Mouse (Mus musculus) regulatory T cell (primary cell): ENCODE data around the gene Slc29a4.

Source experiments
- in situ Hi-C: fragments of 300-600 bp; cut with MboI, MseI; formaldehyde crosslinking; loops from one replicate; pipeline ENCODE4 v1.15.1; 2025; ENCODE audit warnings: high pct_unique_total_duplicates

Slc29a4 gene

DNA sequence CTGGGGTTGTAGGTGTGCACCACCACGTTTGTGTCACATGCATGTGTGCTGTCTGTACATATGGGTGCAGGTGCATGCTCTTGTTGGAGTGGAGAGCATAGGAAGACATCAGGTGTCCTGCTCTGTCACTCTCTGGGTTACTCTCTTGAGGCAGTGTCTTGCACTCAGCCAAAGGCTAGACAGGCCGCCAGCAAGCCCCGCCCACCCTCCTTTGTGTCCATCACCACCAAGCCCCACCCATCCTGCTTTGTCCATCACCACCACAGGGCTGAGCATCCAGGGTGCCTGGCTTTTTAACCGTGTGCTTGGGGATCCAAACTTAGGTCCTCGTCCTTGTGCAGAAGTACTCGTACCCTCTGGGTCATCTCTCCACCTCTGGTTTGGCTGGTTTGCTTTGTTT lies 3.9 kb downstream of the Slc29a4 start:
- in situ Hi-C loops, result no loop called here

DNA sequence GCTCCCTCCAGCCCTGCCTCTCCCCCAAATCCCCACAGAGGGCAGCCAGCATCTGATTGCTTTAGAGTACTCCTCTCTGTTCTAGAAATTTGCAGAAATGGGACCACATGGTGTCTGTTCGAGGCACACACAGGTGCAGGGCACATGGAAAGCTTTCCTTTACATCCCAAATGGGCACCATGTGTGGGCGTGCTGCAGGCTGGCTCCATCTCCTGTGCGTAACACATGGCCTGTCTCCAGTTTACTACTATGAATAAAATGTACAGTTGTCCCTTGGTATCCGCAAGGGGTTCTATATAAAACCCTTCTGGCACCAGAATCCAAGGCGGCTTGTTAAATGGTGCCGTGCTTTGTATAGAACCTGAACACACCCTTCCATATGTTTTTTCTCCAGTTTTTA lies 4.6 kb downstream of the Slc29a4 start:
- in situ Hi-C loops, result no loop called here

DNA sequence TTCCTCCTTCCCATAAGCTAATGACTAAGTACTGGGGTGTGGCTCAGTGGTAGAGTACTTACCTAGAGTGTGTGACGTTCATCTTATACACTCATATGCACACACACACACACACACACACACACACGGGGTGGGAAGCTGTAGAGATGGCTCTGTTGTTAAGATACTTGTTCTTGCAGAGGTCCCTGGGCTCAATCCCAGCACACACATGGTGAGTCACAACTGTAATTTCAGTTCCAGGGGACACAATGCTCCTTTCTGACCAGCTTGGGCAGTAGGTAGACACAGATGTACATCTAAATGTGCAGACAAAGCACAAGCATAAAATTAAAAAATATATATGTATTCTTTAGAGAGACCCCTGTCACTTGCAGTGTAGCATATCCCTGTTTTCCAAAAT lies 5.4 kb downstream of the Slc29a4 start:
- in situ Hi-C loops, result no loop called here

DNA sequence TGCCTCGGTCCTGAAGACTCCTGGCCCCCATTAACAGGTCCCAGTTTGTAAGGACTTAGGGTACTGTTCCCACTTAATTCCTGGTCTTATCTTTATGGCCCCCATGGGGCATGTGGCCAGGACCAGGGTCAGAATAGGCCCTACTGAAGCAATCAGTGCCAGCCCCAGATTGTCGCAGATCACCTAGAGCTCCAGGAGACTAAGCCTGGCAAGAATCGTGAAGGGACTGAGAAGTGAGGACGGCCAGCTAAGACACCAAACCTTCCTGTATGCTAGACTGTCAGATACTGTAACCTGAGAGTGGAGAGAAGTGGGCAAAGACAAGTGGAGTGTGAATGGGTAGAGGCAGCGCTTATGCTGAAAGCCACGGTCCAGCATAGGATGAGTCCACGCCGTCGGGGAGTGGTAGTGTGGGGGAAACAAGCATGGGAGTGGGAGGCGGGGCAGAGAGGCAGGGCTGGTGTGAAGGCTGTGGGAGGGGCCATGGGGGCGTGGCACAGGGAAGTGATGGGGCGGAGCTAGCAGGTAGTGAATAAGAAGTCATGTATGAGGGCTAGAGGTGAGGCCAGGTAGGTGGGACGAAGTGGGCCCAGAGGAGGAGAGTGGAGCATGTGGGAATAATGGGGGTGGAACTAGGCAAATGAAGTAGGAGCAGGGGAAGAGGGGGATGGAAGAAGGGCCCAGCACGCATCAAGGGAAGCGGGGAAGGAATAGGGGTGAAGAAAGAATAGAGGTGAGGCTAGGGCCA lies 8.7 kb downstream of the Slc29a4 start:
- in situ Hi-C loops, result no loop called here

DNA sequence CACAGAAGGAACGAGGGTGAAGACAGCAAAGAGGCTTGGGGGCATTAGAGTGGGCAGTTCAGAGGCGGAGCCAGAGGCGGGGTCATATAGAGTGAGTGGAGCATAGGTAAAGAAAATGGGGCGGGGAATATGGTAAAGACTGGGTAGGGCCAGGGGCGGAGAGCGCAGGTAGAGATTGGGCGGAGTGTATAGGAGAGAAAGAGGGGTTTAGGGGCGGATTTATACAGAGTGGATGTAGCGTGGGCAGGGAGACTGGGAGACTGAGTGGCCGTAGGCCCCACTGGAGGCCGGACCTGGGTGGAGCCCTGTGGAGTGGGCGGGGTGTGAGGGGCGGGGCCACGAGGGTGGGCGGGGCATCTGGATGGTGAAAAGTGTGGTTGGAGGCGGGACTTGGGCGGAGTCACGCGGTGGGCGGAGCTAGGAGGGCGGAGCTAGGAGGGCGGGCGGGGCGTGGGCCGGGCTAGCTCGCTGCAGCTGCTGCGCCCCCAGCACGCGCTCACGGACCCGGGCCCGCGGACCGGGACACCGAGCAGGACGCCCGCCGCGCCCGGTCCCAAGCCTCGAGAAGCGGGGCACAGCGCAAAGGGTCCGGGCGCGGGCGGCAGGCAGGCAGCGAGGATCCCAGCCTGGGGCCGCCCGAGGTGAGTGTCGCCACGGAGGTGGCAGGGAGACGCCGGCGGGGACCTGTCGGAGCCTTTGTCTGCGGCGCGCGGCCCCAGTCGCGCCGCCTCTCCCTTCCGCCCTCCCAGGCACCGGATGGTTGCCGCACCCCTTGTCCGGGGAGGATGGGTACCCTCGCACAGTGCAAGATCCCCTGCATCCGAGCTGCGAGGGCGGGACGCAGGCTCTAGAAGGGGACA lies 9.6 kb downstream of the Slc29a4 start:
- in situ Hi-C loops, result no loop called here

DNA sequence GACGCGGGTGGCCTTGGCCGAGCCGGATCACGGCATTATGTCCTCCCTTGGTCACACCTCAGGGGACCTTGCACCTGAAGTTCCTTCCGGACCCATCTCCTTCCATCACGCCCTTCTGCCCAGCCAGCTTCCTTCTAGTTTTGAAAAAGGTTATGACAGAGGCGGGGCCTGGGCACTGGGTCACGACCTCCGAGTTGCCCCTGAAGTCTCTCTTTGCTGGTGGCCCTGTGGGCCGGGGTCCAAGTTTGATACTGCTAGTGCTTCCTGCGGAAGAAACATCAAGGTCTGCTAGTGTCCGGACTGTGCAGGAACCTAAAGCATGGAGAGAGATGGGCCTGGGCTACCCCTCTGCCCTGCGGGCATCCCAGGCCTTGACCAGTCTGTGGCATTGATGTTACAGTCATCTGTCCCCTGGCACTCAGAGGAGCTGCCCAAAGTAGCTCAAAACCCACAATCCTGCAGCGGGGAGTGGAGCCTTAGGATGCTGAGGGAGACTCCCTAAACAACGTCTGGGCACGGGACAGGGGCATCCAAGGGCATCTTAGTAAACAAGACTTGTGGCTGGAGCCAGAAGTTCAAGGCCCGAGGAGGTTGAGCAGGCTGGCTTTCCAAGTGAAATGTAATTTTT lies 10.3 kb downstream of the Slc29a4 start:
- in situ Hi-C loops, result no loop called here

DNA sequence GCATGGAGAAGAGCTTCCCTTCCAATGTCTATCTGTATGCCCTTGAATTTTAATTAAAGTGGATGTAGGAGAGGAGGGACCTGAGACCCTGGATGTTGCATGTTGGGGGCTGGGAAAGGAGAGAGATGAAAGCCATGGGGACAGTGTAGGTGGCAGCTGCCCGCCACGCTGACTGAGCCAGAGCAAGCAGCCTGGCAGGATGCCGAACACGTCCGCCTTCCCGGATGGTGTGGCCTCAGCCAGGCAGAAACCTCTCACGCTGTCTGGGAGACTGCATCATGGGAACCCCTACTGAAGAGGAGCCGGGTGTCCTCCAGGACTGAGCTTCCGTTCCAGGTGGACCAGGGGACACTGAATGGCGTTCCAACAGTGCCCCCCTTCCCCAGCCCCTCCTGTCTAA lies 11.3 kb downstream of the Slc29a4 start:
- in situ Hi-C loops, result no loop called here

DNA sequence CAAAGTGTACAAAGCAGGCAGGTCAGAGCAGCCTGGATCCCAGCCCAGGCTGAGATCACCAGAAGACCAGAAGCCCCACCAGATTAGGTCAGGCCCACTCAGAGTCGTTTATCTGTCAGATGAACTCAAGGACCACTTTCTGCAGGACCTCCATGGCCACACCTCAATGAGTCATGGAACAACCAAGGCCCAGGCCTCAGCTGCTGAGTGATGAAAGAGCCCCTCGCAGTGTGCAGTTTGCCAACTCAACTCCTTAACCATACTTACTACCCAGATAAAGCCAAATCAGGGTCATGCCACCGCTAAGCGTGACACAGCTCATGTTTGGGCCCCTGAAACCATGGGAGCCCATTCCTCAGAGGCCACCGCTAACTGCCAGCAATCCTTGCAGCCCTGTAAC lies 15.4 kb downstream of the Slc29a4 start:
- in situ Hi-C loops, result no loop called here

DNA sequence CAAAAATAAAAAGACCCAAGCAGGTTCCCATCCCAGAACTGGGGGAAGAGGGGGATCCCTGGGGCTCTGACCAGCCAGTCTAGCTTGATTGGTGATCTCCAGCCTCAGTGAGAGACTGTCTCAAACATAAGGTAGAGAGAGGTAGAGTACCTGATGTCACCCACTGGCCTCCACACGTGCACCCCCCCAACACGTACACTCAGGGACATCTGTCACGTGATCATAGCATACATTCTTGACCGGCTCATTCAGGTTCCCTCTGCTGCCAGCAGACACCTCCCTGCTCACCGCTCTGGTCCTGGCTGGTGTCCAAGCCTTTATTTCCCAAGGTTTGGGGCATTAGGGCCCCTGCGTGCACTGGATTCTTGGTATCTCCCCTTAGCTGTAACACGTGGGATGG lies 17.1 kb downstream of the Slc29a4 start:
- in situ Hi-C loops, result no loop called here

DNA sequence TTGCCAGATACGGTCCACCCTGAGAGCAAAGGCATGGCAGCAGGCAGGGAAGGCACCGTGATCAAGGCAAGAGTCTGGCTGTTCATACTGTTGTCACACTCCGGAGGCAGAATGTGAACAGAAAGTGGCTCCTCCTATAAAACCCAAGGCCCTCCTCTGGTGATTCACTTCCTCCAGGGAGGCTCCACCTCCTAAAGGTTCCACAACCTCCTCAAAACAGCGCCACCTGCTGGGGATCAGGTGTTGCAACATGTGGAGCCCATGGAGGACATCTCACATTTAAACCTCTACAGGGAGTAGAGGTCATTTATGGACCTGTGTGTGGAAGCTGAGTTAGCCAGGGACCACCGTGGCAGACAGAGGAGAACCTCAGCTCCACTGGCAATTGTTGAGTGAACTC lies 20.1 kb downstream of the Slc29a4 start:
- in situ Hi-C loops, result no loop called here

DNA sequence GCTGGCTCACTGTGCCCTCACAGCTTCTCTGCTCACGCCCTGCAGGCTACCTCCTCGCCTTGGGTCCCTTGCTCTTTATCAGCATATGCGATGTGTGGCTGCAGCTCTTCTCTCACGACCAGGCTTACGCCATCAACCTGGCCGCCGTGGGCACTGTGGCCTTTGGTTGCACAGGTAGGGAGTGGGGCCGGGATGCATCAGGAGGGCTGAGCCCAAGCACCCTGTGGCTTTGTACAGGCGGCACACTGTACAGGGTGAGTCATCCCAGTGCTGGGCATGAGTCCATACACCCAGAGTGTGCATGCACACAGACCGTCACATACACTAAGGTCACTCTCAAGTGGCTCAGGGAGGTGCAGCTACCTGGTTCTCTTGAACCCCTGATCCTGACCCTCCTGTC lies 21.7 kb downstream of the Slc29a4 start:
- in situ Hi-C loops, result no loop called here

DNA sequence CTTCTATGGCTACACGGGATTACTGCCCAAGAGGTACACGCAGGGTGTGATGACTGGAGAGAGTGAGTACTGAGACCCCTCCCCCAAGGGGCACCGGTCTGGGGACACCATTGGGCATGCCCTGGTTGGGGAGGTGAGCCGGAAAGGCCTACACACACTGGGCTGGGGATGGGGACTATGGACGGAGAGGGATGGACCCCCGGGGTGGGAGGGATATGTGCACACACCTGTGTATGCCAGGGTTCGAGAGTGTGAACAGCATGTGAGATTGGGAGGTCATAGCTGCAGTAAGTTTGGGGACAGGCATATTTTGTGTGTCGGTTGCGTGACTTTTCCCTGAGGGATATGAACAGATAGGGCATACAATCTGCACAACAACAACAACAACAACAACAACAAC lies 22.7 kb downstream of the Slc29a4 start:
- in situ Hi-C loops, result no loop called here

DNA sequence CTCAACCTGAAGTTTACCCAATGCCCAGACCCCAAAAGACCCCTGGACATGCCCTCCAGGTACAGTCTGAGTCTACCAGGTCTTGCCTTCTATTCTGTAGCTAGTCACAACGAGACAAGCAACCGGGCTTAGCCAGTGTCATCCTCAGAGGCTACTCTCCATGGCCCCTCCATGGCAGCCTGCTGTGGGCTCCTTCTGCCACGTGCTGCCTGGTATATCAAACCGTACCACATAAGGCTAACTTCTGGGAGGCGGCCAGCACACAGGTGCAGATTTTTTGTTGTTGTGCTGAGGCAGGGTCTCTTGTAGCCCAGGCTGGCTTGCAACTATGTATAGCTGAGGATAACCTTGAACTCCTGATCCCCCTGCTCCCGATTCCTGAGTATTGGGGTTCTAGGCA lies 23.7 kb downstream of the Slc29a4 start:
- in situ Hi-C loops, result no loop called here

DNA sequence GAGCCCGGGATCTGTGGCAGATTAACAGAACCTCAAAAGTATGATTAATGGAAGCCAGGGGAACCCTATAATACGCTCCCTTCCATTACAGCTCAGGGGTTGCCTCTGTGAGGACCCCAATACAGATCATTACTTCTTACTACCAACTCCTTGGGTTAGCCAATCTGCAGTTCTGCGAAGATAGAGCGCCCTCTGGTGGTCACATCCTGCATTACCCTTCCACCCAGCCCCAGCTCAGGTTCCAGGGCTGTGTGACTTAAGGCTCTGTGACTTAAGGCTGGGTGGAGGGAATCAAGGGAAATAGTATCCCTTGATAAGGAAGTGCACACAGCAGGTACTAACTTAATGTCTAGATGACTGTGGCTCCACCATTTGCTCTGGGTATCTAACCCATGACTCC lies 25.7 kb downstream of the Slc29a4 start:
- in situ Hi-C loops, result no loop called here

DNA sequence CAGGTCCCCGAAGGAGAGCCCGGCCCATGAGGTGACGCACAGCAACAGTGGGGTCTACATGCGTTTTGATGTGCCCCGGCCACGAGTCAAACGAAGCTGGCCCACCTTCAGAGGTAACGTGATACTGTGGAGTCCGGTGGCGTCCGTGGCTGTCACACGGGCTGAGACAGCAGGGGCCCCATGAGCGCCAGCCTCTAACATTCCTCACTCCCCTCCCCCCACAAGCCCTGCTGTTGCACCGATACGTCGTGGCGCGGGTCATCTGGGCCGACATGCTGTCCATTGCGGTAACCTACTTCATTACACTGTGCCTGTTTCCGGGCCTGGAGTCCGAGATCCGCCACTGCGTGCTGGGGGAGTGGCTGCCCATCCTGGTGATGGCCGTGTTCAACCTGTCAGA lies 26.2 kb downstream of the Slc29a4 start:
- in situ Hi-C loops, result no loop called here

DNA sequence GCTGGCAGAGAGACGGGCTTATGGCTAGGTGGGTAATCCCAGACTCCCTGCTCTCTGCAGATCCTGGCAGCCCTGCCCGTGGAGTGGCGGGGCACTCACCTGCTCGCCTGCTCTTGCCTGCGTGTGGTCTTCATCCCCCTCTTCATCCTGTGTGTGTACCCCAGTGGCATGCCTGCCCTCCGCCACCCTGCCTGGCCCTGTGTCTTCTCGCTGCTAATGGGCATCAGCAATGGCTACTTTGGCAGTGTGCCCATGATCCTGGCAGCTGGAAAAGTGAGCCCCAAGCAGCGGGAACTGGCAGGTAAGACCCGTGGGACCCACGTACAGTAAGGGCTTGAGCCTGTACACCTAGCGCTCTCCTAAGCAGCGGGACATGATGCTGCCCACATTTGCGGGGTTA lies 27.6 kb downstream of the Slc29a4 start:
- in situ Hi-C loops, result no loop called here

DNA sequence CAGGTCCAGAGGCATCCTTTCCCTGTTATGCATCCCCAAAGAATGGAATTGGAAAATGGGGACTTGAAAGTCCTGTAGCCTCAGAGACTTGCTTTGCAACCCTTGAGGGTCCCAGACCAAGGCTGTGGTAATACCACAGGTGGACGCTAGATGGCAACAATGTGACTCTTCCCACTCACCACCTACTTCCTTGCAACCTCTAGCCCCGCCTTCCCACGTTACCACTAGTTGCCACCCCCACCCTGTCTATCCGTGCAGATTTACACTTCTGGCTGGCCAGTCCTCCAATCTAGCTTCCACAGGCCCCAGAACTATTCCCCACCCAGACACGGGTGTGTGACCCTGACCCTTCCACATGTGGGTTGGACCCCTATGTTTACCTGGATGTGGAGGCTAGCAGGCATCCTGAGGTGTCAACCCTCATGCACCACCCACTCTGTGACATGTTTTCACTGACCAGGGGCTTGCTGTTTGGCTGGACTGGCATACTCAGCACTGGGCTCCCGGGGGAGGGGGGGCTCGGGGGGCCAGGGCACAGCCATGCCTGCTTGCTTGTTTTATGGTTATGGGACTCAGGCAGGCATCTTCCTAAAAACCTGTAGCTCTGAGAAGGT lies 31.3 kb downstream of the Slc29a4 start:
- in situ Hi-C loops, result no loop called here

DNA sequence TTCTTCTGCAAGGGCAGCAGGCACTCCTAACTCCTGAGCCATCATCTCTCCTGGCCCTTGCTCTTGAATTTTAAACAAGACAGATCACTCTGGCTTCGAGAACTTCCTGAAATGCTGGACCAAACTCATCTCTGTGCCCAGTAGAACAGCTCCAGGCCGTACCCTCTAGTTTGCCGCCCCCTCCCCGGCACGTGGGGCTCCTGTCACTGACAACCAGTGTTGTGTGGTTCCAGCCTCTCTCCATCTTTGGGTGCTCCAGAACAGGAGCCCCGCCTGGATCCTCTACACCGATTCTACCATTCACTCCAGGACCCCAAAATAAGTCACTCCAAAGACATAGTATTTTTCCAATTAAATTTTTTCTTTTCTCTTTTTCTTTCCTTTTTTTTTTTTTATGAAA lies 32.0 kb downstream of the Slc29a4 start:
- in situ Hi-C loops, result no loop called here

DNA sequence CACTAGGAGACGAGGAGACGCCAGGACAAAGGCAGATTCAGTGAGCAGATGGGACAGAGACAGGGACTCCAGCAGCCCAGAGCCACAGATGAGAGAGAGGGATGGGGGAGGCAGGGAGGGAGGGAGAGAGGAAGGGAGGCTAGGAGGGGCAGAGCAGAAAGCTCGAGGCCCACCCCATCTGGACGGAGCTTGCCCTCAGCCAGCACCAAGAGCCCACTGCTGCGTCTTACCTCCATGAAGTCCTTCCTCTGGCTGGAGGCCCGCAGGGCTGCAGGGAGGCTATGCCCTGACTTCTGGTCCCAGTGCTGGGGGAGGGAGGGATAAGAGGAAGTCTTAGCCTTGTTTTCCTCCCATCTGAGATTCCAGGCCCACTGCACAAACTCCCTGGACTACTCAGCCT lies 34.4 kb downstream of the Slc29a4 start:
- in situ Hi-C loops, result no loop called here

DNA sequence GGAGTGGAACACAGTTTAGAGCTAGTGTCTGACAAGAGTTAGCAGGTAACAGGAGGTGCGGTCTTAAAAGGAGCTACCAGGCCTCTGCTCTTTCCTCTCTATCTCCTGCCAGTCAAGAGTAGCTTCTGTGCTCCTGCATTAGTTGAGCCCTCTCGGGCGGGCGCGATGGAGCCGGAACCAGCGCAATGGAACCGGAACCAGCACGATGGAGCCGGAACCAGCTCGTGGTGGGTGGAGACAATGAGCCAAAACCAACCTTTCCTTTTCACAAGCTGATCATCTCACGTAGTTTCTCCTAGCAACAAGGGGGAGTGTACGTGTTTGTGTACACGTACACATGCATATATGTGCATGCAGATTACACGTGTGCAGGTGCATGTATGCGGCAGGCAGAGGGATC lies 36.0 kb downstream of the Slc29a4 start:
- in situ Hi-C loops, result no loop called here

DNA sequence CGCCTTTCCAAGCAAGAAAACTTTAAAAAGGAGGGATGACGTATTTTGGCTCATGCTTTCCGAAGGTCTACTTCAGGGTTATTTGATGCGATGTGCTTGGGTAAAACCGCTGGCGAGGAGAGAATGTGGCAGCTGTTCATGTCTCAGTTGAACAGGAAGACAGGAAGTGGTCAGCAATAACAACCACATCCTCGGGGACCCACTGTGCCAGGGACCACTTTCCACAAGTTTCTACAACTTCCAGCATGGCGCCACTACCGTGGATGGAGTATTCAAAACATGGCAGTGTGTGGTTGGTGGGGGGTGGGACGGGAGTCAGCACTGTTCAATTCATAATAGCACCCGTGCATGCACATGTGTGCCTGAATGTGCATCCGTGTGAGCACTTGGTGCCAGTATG lies 38.0 kb downstream of the Slc29a4 start:
- in situ Hi-C loops, result loop anchor here (10.0 kb wide), 1 partner anchor 755 kb away; no protein-coding TSS in a partner anchor

DNA sequence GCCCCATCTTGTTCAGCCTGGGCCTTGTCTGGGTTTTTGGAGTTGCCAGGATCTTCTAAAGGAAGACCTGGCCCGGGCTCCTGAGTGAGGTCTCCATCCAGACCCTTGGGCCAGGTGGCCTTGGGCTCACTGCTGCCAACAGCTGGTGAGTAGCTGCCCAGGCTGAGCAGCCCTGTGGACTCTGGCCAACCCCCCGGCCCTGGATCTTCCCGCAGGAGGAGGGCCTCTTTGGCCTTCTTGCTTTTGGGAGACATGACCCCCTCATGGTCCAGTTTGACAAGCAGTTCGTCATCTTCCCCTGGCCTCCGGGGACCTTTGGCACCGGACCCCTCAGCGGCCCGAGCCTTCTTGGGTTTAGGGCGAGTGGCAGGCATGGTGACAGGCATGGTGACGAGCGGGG lies 39.6 kb downstream of the Slc29a4 start:
- in situ Hi-C loops, result loop anchor here (10.0 kb wide), 1 partner anchor 753 kb away; no protein-coding TSS in a partner anchor
